Mouse (Mus musculus) kidney, embryonic 16.5 days (tissue): ENCODE measurements around the gene Vill. TPM values are rescaled to one million over a fixed set of nuclear protein-coding genes. Genes with fewer than 3 reads are reported as not detected.

Source experiments
- ATAC-seq: fragments of 200-750 bp; cut with Nextera tagmentation; 2 replicates; pipeline ENCODE4 v1.8.0; 2017; ENCODE audit warnings: moderate TSS enrichment; ENCODE audit not compliant: low FRiP score, low TSS enrichment
- H3K27ac ChIP-seq: fragments of 300-500 bp; sonication (generic); 2 replicates; pipeline ENCODE4 v1.5.1; 2014; ENCODE audit warnings: low read length
- H3K27me3 ChIP-seq: fragments of 300-500 bp; sonication (generic); 2 replicates; pipeline ENCODE4 v1.6.1; 2014; ENCODE audit warnings: low read length, control low read depth, mixed read lengths; ENCODE audit not compliant: insufficient read depth
- H3K36me3 ChIP-seq: fragments of 300-500 bp; sonication (generic); 2 replicates; pipeline ENCODE4 v1.6.1; 2014; ENCODE audit warnings: low read length, control low read depth, mixed read lengths; ENCODE audit not compliant: insufficient read depth
- H3K4me1 ChIP-seq: fragments of 300-500 bp; sonication (generic); 2 replicates; pipeline ENCODE4 v1.6.1; 2014; ENCODE audit warnings: low read length, control low read depth, mixed read lengths; ENCODE audit not compliant: insufficient read depth
- H3K4me2 ChIP-seq: fragments of 300-500 bp; sonication (generic); replicated peaks from 2 replicates; pipeline ENCODE4 v1.6.1; 2014; ENCODE audit warnings: low read depth, low read length
- H3K4me3 ChIP-seq: fragments of 300-500 bp; sonication (generic); 2 replicates; pipeline ENCODE4 v1.5.1; 2014; ENCODE audit warnings: mild to moderate bottlenecking, low read length
- H3K9ac ChIP-seq: fragments of 300-500 bp; sonication (generic); replicated peaks from 2 replicates; pipeline ENCODE4 v1.6.1; 2014; ENCODE audit warnings: low read length
- H3K9me3 ChIP-seq: fragments of 300-500 bp; sonication (generic); 2 replicates; pipeline ENCODE4 v1.6.1; 2016; ENCODE audit warnings: low read length, control low read depth
- WGBS: fragments of 180-500 bp; shearing (Covaris S2); extraction: QIAGEN DNeasy Blood & Tissue Kit; methylation state at CpG from one replicate; pipeline ENCODE4 v1.1.7; 2014; 5-methylcytosine and 5-hydroxymethylcytosine counted together
- polyA plus RNA-seq: library from polyadenylated mRNA; unstranded; fragments of >200 nt; fragmentation: Nextera tagmentation; extraction: Ambion mirVana; gene quantifications from 2 replicates; pipeline ENCODE4 v1.2.1, GENCODE M21; 2015

Gene Vill
- 53.7 and 56.3 TPM in 2 replicates for polyA plus RNA-seq

DNA sequence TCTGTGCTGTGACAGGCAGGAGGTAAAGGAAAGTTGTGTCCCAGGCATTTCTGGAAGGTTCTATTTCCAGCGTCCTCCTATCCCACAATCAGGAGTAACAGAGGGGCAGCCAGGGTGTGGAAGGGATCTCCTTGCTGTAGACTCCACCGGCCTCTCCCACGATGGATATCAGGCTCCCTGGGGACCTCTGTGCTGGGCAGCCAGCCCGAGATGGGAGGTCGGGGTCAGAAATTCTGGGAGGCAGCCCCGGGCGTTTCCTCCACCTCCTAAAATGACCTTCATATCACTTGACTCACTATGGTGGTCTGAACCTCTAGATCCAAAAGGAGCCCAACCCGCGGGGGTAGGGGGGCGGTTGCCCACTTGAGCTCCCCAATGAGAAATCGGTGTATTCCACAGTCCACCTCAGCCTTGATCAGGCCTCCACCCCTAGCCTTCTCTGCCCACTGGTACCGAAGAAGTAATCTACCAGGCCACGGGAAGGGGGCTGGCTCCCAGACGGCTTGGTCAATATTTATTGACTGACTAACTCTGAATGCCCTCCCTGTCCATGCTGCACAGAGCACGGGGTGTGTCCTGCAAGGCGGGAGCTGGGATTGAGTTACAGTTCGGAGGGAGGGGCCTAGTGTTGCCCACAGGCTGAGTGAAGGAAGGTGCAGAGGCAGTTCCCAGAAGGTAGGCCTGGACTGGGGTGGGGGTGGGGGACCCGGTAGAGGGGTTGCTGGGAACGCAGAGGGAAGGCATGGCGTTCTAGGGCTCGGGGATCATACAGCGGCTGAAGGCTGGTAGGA is at the start of gene Vill:
Gene Vill (plus strand): TSS at position 625 of the 791 bp plus-strand sequence.
- peak within 1 kb of the TSS; percentile 63 for H3K4me2 ChIP-seq
- peak; percentile 96 for ATAC-seq
- H3K9ac ChIP-seq, result peak within 1 kb of the TSS; percentile 66
- WGBS, result 10% methylated on average over 22 of the region's 22 CpGs
- H3K36me3 ChIP-seq, result no peaks in the 10 kb centered on the region
- peak within 1 kb of the TSS; percentile 47 for H3K4me3 ChIP-seq
- H3K27me3 ChIP-seq, result no peaks in the 10 kb centered on the region
- H3K27ac ChIP-seq, result peak within 1 kb of the TSS; percentile 25
- H3K9me3 ChIP-seq, result no peaks in the 10 kb centered on the region
- peaks cover 29% of the 10 kb centered on the region for H3K4me1 ChIP-seq

GRCm38 (mm10) chr9:119003990-119004702 is 48.4 kb upstream of the Vill start:
- Histone ChIP-seq H3K4me3 (no peak overlapping the region), H3K4me2 (no peak overlapping the region), H3K4me1 (peaks cover 48% of the 10 kb centered on the region), H3K9ac (no peak overlapping the region; the same call in 1 of the 2 replicates), H3K36me3 (peaks cover 4% of the 10 kb centered on the region; the same call in 1 of the 2 replicates), H3K27ac (no peak overlapping the region), H3K9me3 (no peaks in the 10 kb centered on the region), H3K27me3 (no peaks in the 10 kb centered on the region)
- 69% methylated on average over 23 of the region's 23 CpGs for WGBS
- ATAC-seq, result no peak

- Histone ChIP-seq H3K9ac (no peak overlapping the region; the same call in 1 of the 2 replicates), H3K9me3 (no peaks in the 10 kb centered on the region), H3K4me3 (no peak overlapping the region), H3K27ac (no peak overlapping the region; the same call in 1 of the 2 replicates), H3K27me3 (no peaks in the 10 kb centered on the region), H3K4me2 (no peak overlapping the region), H3K36me3 (peaks cover 4% of the 10 kb centered on the region; the same call in 1 of the 2 replicates), H3K4me1 (peaks cover 45% of the 10 kb centered on the region)
- WGBS, result 70% methylated on average over 16 of the region's 16 CpGs
- ATAC-seq, result no peak
These were observed 47.9 kb upstream of the Vill start for GRCm38 (mm10) chr9:119004703-119005076.

DNA sequence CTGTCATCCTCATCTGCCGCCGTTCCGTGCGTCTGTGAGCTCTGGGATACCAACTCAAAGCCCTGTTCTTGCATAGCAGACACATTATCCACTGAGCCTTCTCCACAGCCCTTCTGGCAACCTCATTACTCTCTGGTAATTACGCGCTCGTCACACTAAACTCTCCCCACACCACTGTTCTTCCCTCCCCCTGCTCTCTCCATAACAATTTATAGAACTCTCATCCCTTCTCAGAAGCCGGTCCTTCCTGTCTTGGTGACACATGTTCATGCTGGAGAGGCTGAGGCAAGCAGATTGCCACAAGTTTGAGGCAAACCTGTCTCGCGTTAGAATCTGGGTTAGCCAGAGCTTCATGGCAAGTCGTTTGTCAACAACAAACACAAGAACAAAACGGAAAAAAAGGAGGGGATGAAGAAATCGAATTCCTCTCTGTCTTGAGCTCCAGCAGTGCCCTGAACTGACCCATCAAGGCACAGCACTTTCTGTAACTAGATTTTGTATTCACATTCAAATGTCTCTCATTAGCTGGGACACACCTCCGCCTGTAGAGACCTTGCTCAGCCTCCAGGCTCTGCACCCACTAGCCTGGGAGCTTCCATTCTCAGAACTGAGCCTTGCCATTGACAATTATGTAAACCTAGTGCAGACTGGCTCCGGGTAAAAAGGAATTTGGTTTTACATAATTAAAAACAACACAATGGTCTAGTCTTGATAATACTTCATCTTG is 47.1 kb upstream of the Vill start:
- H3K27me3 ChIP-seq, result no peaks in the 10 kb centered on the region
- H3K4me1 ChIP-seq, result peaks cover 43% of the 10 kb centered on the region
- no peak overlapping the region for H3K4me3 ChIP-seq
- no peak overlapping the region for H3K9ac ChIP-seq
- 66% methylated on average over 15 of the region's 15 CpGs for WGBS
- no peaks in the 10 kb centered on the region for H3K9me3 ChIP-seq
- no peak for ATAC-seq
- peaks cover 3% of the 10 kb centered on the region; the same call in 1 of the 2 replicates for H3K36me3 ChIP-seq
- H3K27ac ChIP-seq, result no peak overlapping the region
- H3K4me2 ChIP-seq, result no peak overlapping the region

DNA sequence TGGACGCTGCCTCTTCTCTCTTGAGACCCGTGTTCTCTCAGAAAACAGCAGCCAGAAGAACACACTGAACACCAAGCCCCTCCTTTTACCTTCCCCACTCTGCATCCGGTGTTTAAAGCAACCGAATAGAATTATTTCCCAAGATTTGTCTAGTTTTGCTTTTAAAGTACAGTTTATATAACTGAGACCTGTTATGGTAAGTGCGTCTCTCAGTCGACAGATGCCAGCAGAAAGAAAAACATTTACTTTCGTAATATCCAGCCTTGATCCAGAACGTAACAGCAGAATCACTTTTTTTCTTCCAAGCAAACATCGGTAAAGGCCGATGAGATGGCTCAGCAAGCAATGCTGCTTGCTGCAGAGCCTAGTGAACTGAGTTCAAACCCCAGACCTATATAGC is 45.3 kb upstream of the Vill start:
- peaks cover 8% of the 10 kb centered on the region for H3K36me3 ChIP-seq
- H3K9me3 ChIP-seq, result no peaks in the 10 kb centered on the region
- H3K27me3 ChIP-seq, result no peaks in the 10 kb centered on the region
- no peak overlapping the region for H3K9ac ChIP-seq
- ATAC-seq, result no peak
- H3K4me2 ChIP-seq, result no peak overlapping the region
- H3K4me1 ChIP-seq, result peaks cover 31% of the 10 kb centered on the region
- no peak overlapping the region for H3K4me3 ChIP-seq
- WGBS, result 79% methylated on average over 10 of the region's 10 CpGs
- no peak overlapping the region for H3K27ac ChIP-seq

- Histone ChIP-seq H3K4me3 (no peak overlapping the region), H3K9me3 (no peaks in the 10 kb centered on the region), H3K9ac (no peak overlapping the region), H3K4me1 (peaks cover 22% of the 10 kb centered on the region), H3K36me3 (peaks cover 13% of the 10 kb centered on the region), H3K27me3 (no peaks in the 10 kb centered on the region), H3K4me2 (no peak overlapping the region), H3K27ac (peak overlapping the region; percentile 30)
- no peak for ATAC-seq
- WGBS, result 54% methylated on average over 7 of the region's 7 CpGs
These were observed 43.7 kb upstream of the Vill start for GRCm38 (mm10) chr9:119008871-119009270.

DNA sequence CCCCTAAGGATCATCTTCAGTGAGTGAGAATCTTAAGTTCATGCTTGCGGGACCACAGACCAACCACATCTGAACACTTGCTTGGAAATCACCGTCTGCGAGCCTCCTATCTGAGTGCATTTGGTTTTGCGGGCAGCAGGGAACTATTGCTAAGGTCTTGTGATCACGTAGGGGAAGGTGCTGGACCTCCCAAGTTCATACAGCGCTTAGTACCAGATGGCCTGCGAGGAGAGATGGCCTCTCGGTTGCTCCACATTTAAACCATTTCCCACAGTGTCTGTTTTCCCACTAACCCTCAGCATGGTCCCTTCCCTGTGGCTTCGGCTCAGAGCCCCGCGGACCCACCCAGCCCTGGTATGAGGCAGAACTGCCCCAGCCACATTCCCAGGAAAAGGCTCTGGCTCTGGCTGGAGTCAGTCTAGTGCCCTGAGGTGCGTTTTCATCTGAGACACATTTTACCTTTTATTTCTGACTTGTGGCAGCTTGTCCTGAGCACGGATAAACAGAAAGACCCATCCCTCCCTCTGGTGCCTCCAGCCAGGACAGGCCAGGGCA is 42.3 kb upstream of the Vill start:
- WGBS, result 76% methylated on average over 13 of the region's 13 CpGs
- Histone ChIP-seq H3K9ac (no peak overlapping the region), H3K4me2 (no peak overlapping the region), H3K9me3 (no peaks in the 10 kb centered on the region), H3K4me1 (peaks cover 8% of the 10 kb centered on the region; the same call in 1 of the 2 replicates), H3K27ac (peak overlapping the region; percentile 27; the same call in 1 of the 2 replicates), H3K27me3 (no peaks in the 10 kb centered on the region), H3K4me3 (no peak overlapping the region), H3K36me3 (peaks cover 23% of the 10 kb centered on the region)
- 0 out of 2 replicates have a peak, but pooled peaks have one; percentile 63 for ATAC-seq

- H3K4me1 ChIP-seq, result peaks cover 12% of the 10 kb centered on the region
- H3K9me3 ChIP-seq, result no peaks in the 10 kb centered on the region
- peaks cover 41% of the 10 kb centered on the region for H3K36me3 ChIP-seq
- no peak overlapping the region for H3K27ac ChIP-seq
- no peak for ATAC-seq
- 83% methylated on average over 7 of the region's 7 CpGs for WGBS
- H3K27me3 ChIP-seq, result no peaks in the 10 kb centered on the region
- H3K4me3 ChIP-seq, result no peak overlapping the region
- no peak overlapping the region for H3K4me2 ChIP-seq
- H3K9ac ChIP-seq, result no peak overlapping the region
These were observed 35.6 kb upstream of the Vill start for GRCm38 (mm10) chr9:119016785-119017507.

GRCm38 (mm10) chr9:119021731-119022130 is 30.8 kb upstream of the Vill start:
- peaks cover 46% of the 10 kb centered on the region for H3K4me1 ChIP-seq
- H3K27me3 ChIP-seq, result no peaks in the 10 kb centered on the region
- H3K27ac ChIP-seq, result peak overlapping the region; percentile 67
- H3K36me3 ChIP-seq, result peaks cover 22% of the 10 kb centered on the region
- no peak overlapping the region for H3K4me2 ChIP-seq
- H3K4me3 ChIP-seq, result no peak overlapping the region
- H3K9me3 ChIP-seq, result no peaks in the 10 kb centered on the region
- WGBS, result 63% methylated on average over 7 of the region's 7 CpGs
- H3K9ac ChIP-seq, result no peak overlapping the region
- no peak for ATAC-seq
